In the genomic region with DNA sequence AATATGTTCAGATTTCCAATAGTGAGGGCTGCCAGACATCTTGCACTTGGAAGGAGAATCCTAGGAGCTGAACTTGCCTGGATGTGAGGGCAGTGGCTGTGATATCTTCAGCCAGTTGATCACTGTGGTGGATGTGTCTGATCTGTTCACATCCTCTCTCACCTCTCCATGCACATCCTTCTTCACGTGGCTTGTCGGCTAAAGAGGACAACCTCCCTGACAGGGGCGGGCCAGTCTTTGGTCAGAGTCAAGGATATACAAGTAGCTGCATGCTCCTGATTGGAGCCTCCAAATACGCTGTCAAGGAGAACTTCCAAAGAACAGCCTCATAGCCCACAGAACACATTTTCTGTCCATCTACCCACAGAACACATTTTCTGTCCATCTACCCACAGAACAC, we compare ENCODE assay signal across 35 mouse cellular contexts.
"Had no signal": no experiment of that assay in that cellular context is flagged by ENCODE, and none has a peak within 500 bp of the region (broad histone marks: within the 10 kb centered on the region; RNA-seq: fewer than 3 reads in every experiment).

No protein-coding gene starts in this region.

- H3K4me3 ChIP-seq: heart, embryonic 12.5 days; heart, embryonic 13.5 days; heart, embryonic 15.5 days; hindbrain, embryonic 10.5 days; hindbrain, embryonic 12.5 days; hindbrain, embryonic 13.5 days; hindbrain, embryonic 15.5 days; intestine, embryonic 15.5 days; kidney, embryonic 15.5 days; layer of hippocampus, adult 2 months; left cerebral cortex, adult 2 months had no signal

- H3K9me3 ChIP-seq: heart, embryonic 12.5 days; heart, embryonic 13.5 days; heart, embryonic 15.5 days; hindbrain, embryonic 10.5 days; hindbrain, embryonic 12.5 days; hindbrain, embryonic 13.5 days; hindbrain, embryonic 15.5 days; intestine, embryonic 15.5 days; kidney, embryonic 15.5 days had no signal

- H3K27me3 ChIP-seq: hindbrain, embryonic 13.5 days; hindbrain, embryonic 15.5 days had no signal

- H3K4me2 ChIP-seq: heart, embryonic 11.5 days; heart, embryonic 12.5 days; heart, embryonic 13.5 days; heart, embryonic 15.5 days; hindbrain, embryonic 12.5 days; hindbrain, embryonic 13.5 days; hindbrain, embryonic 14.5 days; hindbrain, embryonic 15.5 days; intestine, embryonic 15.5 days; kidney, embryonic 15.5 days had no signal

- DNase-seq: heart, postnatal 10 days; heart, postnatal 14 days; heart, postnatal 36 days; heart, postnatal 4 days; kidney, adult 11 months; kidney, adult 18-20 months; kidney, adult 2 months; kidney, adult 8-10 months; kidney, adult 9 months; kidney, postnatal 10 days; kidney, postnatal 14 days; kidney, postnatal 25 days; kidney, postnatal 36 days; kidney, postnatal 4 days; layer of hippocampus, adult 9-11 months; layer of hippocampus, postnatal 36 days had no signal

- H3K36me3 ChIP-seq: heart, embryonic 12.5 days; heart, embryonic 13.5 days; heart, embryonic 15.5 days; hindbrain, embryonic 10.5 days; hindbrain, embryonic 12.5 days; hindbrain, embryonic 13.5 days; hindbrain, embryonic 15.5 days; intestine, embryonic 15.5 days; kidney, embryonic 15.5 days had no signal

- H3K9ac ChIP-seq: heart, embryonic 12.5 days; heart, embryonic 13.5 days; heart, embryonic 15.5 days; hindbrain, embryonic 12.5 days; hindbrain, embryonic 13.5 days; hindbrain, embryonic 14.5 days; hindbrain, embryonic 15.5 days; intestine, embryonic 15.5 days; kidney, embryonic 15.5 days had no signal

- H3K27ac ChIP-seq: heart, embryonic 13.5 days; heart, embryonic 15.5 days; hindbrain, embryonic 10.5 days; hindbrain, embryonic 12.5 days; hindbrain, embryonic 13.5 days; hindbrain, embryonic 14.5 days; hindbrain, embryonic 15.5 days; hindbrain, postnatal 0 days; intestine, embryonic 15.5 days; kidney, embryonic 15.5 days; kidney, postnatal 0 days; layer of hippocampus, adult 2 months; left cerebral cortex, adult 2 months had no signal

- ATAC-seq: hindbrain, embryonic 16.5 days; hindbrain, postnatal 0 days; inflammation-experienced regulatory T-cells, adult 6 months; intestine, embryonic 15.5 days; intestine, embryonic 16.5 days; intestine, postnatal 0 days had no signal
